Mouse (Mus musculus): ENCODE data around the gene Srarp. TPM values are rescaled to one million over a fixed set of nuclear protein-coding genes. Genes with fewer than 3 reads are reported as not detected.

Gene Srarp
- polyA plus RNA-seq, 1 experiment from 2014 or later: not detected

- H3K36me3 ChIP-seq (ENCODE audit: control insufficient read depth, insufficient read depth, low read length): no peaks in the 10 kb centered on the region
- WGBS: 78% methylated on average over 12 of the region's 12 CpGs
- H3K9me3 ChIP-seq (ENCODE audit: control insufficient read depth, low read length): no peaks in the 10 kb centered on the region
- H3K27ac ChIP-seq (ENCODE audit: low read depth): no peak overlapping the region
- DNase-seq (ENCODE audit: low spot score) (no peak), ATAC-seq (replicated peaks; ENCODE audit: low FRiP score, low TSS enrichment, low read depth) (no peak)
- H3K4me2 ChIP-seq (ENCODE audit: low read length): no peak overlapping the region
- H3K4me1 ChIP-seq (replicated peaks; ENCODE audit: control insufficient read depth, insufficient read depth, low read length): peaks cover 5% of the 10 kb centered on the region; the same call in 1 of the 2 replicates
- no peaks in the 10 kb centered on the region for H3K27me3 ChIP-seq (replicated peaks; ENCODE audit: control insufficient read depth, insufficient read depth, low read length)
- no peak overlapping the region for H3K9ac ChIP-seq (ENCODE audit: low read length)
- H3K4me3 ChIP-seq (ENCODE audit: low read depth, low read length): no peak overlapping the region
Observed at GRCm38 (mm10) chr4:141439083-141439803, 3.3 kb upstream of the Srarp start.

DNA sequence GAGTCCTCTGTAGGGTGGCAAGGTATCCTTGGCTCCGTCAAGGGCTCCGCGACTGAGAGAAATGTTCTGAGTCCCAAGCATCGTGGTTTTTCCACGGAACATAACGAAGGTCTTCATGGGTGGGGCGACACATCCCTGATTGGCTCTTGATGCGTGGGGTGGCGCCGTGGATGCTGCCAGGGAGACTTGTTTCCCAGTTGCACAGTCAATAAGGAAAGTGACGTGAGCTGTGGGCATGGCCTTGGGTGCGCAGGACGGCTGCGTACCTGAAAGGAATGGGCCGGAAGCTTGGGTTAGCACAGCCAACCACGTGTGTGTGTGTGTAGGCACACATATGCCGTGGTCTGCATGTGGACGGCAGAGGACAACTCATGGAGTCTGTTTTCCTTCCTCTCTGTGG is 2.7 kb downstream of the Srarp start:
- DNase-seq (ENCODE audit: low spot score) (no peak), ATAC-seq (replicated peaks; ENCODE audit: low FRiP score, low TSS enrichment, low read depth) (no peak)
- WGBS: 83% methylated on average over 18 of the region's 18 CpGs
- no peak overlapping the region for H3K27ac ChIP-seq (ENCODE audit: low read depth)
- H3K9me3 ChIP-seq (ENCODE audit: control insufficient read depth, low read length): no peaks in the 10 kb centered on the region
- no peaks in the 10 kb centered on the region for H3K27me3 ChIP-seq (replicated peaks; ENCODE audit: control insufficient read depth, insufficient read depth, low read length)
- H3K36me3 ChIP-seq (ENCODE audit: control insufficient read depth, insufficient read depth, low read length): no peaks in the 10 kb centered on the region
- no peak overlapping the region for H3K9ac ChIP-seq (ENCODE audit: low read length)
- H3K4me1 ChIP-seq (replicated peaks; ENCODE audit: control insufficient read depth, insufficient read depth, low read length): no peaks in the 10 kb centered on the region
- H3K4me3 ChIP-seq (ENCODE audit: low read depth, low read length): no peak overlapping the region
- H3K4me2 ChIP-seq (ENCODE audit: low read length): no peak overlapping the region

GRCm38 (mm10) chr4:141432666-141433065 is 3.2 kb downstream of the Srarp start:
- H3K4me2 ChIP-seq (ENCODE audit: low read length): no peak overlapping the region
- no peaks in the 10 kb centered on the region for H3K36me3 ChIP-seq (ENCODE audit: control insufficient read depth, insufficient read depth, low read length)
- H3K27me3 ChIP-seq (replicated peaks; ENCODE audit: control insufficient read depth, insufficient read depth, low read length): no peaks in the 10 kb centered on the region
- WGBS: 61% methylated on average over 14 of the region's 14 CpGs
- H3K4me3 ChIP-seq (ENCODE audit: low read depth, low read length): no peak overlapping the region
- ATAC-seq (replicated peaks; ENCODE audit: low FRiP score, low TSS enrichment, low read depth) (no peak), DNase-seq (ENCODE audit: low spot score) (no peak)
- H3K9me3 ChIP-seq (ENCODE audit: control insufficient read depth, low read length): no peaks in the 10 kb centered on the region
- no peaks in the 10 kb centered on the region for H3K4me1 ChIP-seq (replicated peaks; ENCODE audit: control insufficient read depth, insufficient read depth, low read length)
- H3K27ac ChIP-seq (ENCODE audit: low read depth): no peak overlapping the region
- no peak overlapping the region for H3K9ac ChIP-seq (ENCODE audit: low read length)

DNA sequence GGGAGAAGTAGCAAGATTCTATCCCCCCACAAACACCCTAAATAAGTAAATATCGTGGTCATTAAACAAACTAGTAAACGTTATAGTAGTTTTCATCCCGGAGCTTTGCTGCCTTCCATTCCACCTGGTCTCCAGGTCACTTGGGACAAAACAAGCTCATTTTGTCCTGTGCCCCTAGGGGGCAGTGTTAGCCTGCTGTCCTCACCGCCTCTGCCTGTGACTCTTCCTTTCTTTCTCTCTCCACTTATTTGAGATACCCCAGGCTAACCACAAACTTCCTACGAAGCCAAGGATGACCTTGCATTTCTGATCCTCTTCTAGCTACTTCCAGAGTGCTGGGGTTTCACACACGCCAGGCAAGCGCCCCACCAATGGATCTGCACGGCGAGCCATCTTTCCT is 4.9 kb downstream of the Srarp start:
- Histone ChIP-seq H3K27me3 (replicated peaks; ENCODE audit: control insufficient read depth, insufficient read depth, low read length) (no peaks in the 10 kb centered on the region), H3K27ac (ENCODE audit: low read depth) (no peak overlapping the region), H3K4me3 (ENCODE audit: low read depth, low read length) (no peak overlapping the region), H3K36me3 (ENCODE audit: control insufficient read depth, insufficient read depth, low read length) (no peaks in the 10 kb centered on the region), H3K9ac (ENCODE audit: low read length) (no peak overlapping the region), H3K4me1 (replicated peaks; ENCODE audit: control insufficient read depth, insufficient read depth, low read length) (peaks cover 3% of the 10 kb centered on the region), H3K4me2 (ENCODE audit: low read length) (no peak overlapping the region), H3K9me3 (ENCODE audit: control insufficient read depth, low read length) (no peaks in the 10 kb centered on the region)
- no peak for ATAC-seq (replicated peaks; ENCODE audit: low FRiP score, low TSS enrichment, low read depth)
- WGBS: 44% methylated on average over 9 of the region's 9 CpGs
- peak; percentile 78 for DNase-seq (ENCODE audit: low spot score)

DNA sequence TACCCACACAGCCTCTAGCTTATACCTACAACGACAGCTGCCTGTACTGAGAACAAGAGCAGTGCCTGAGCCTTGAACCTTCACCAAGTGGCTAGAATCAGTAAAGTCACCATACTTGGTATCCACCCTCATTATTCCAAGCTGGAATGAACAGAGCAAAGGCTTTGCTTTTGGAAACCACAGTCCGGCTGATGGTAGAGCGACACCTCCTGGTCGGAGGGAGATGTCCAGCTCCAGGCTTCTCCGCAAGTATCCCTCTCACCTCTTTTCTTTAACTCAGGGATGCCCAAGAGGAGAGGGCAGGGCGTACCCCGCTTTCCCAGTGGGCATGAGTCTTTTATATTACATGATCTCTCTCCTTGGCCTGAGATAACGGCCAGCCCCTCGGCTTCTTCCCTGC is 6.1 kb downstream of the Srarp start:
- Histone ChIP-seq H3K4me2 (ENCODE audit: low read length) (no peak overlapping the region), H3K36me3 (ENCODE audit: control insufficient read depth, insufficient read depth, low read length) (no peaks in the 10 kb centered on the region), H3K9me3 (ENCODE audit: control insufficient read depth, low read length) (no peaks in the 10 kb centered on the region), H3K4me3 (ENCODE audit: low read depth, low read length) (no peak overlapping the region), H3K4me1 (replicated peaks; ENCODE audit: control insufficient read depth, insufficient read depth, low read length) (peaks cover 6% of the 10 kb centered on the region), H3K9ac (ENCODE audit: low read length) (no peak overlapping the region), H3K27me3 (replicated peaks; ENCODE audit: control insufficient read depth, insufficient read depth, low read length) (no peaks in the 10 kb centered on the region), H3K27ac (ENCODE audit: low read depth) (no peak overlapping the region)
- 52% methylated on average over 9 of the region's 9 CpGs for WGBS
- ATAC-seq (replicated peaks; ENCODE audit: low FRiP score, low TSS enrichment, low read depth) (no peak), DNase-seq (ENCODE audit: low spot score) (no peak)

DNA sequence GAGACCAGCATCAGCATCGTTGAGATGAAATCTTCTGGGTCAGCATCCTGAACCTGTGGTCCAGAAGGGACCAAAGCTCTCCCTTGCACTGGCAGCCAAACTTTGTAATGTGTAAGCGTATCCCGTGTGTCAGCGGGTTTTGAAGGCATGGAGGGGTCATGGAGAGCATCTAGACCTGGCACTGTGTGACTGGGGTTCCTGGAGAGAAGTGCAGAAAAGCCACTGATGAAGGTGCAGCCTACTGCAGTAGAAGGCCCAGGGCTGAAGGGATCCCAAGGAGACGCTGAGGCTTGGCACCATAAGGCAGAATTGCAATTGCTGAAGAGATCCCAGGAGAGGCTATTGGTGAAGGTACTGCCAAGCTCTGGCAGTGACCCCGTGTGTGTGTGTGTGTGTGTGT is 6.5 kb downstream of the Srarp start:
- ATAC-seq (replicated peaks; ENCODE audit: low FRiP score, low TSS enrichment, low read depth) (no peak), DNase-seq (ENCODE audit: low spot score) (no peak)
- Histone ChIP-seq H3K27ac (ENCODE audit: low read depth) (no peak overlapping the region), H3K4me2 (ENCODE audit: low read length) (no peak overlapping the region), H3K27me3 (replicated peaks; ENCODE audit: control insufficient read depth, insufficient read depth, low read length) (no peaks in the 10 kb centered on the region), H3K4me1 (replicated peaks; ENCODE audit: control insufficient read depth, insufficient read depth, low read length) (peaks cover 6% of the 10 kb centered on the region), H3K9ac (ENCODE audit: low read length) (no peak overlapping the region), H3K36me3 (ENCODE audit: control insufficient read depth, insufficient read depth, low read length) (no peaks in the 10 kb centered on the region), H3K4me3 (ENCODE audit: low read depth, low read length) (no peak overlapping the region), H3K9me3 (ENCODE audit: control insufficient read depth, low read length) (no peaks in the 10 kb centered on the region)
- 83% methylated on average over 6 of the region's 6 CpGs for WGBS

GRCm38 (mm10) chr4:141427921-141428320 is 8.0 kb downstream of the Srarp start:
- Histone ChIP-seq H3K4me3 (ENCODE audit: low read depth, low read length) (no peak overlapping the region), H3K4me2 (ENCODE audit: low read length) (no peak overlapping the region), H3K4me1 (replicated peaks; ENCODE audit: control insufficient read depth, insufficient read depth, low read length) (peaks cover 6% of the 10 kb centered on the region), H3K27me3 (replicated peaks; ENCODE audit: control insufficient read depth, insufficient read depth, low read length) (no peaks in the 10 kb centered on the region), H3K9me3 (ENCODE audit: control insufficient read depth, low read length) (no peaks in the 10 kb centered on the region), H3K9ac (ENCODE audit: low read length) (no peak overlapping the region), H3K27ac (ENCODE audit: low read depth) (no peak overlapping the region), H3K36me3 (ENCODE audit: control insufficient read depth, insufficient read depth, low read length) (no peaks in the 10 kb centered on the region)
- 87% methylated on average over 13 of the region's 13 CpGs for WGBS
- ATAC-seq (replicated peaks; ENCODE audit: low FRiP score, low TSS enrichment, low read depth) (no peak), DNase-seq (ENCODE audit: low spot score) (no peak)

GRCm38 (mm10) chr4:141426796-141427745 is 8.8 kb downstream of the Srarp start:
- 64% methylated on average over 10 of the region's 10 CpGs for WGBS
- peaks cover 6% of the 10 kb centered on the region for H3K4me1 ChIP-seq (replicated peaks; ENCODE audit: control insufficient read depth, insufficient read depth, low read length)
- DNase-seq (ENCODE audit: low spot score) (no peak), ATAC-seq (replicated peaks; ENCODE audit: low FRiP score, low TSS enrichment, low read depth) (no peak)
- no peak overlapping the region for H3K9ac ChIP-seq (ENCODE audit: low read length)
- H3K27ac ChIP-seq (ENCODE audit: low read depth): peak overlapping the region; percentile 12; the same call in 1 of the 2 replicates
- H3K4me2 ChIP-seq (ENCODE audit: low read length): no peak overlapping the region; the same call in 1 of the 2 replicates
- no peaks in the 10 kb centered on the region for H3K27me3 ChIP-seq (replicated peaks; ENCODE audit: control insufficient read depth, insufficient read depth, low read length)
- no peaks in the 10 kb centered on the region for H3K36me3 ChIP-seq (ENCODE audit: control insufficient read depth, insufficient read depth, low read length)
- H3K9me3 ChIP-seq (ENCODE audit: control insufficient read depth, low read length): no peaks in the 10 kb centered on the region
- H3K4me3 ChIP-seq (ENCODE audit: low read depth, low read length): no peak overlapping the region
